Mouse (Mus musculus) cerebellum, adult 2 months (tissue): Measurements from ENCODE around the gene Atcay.

Experiments
- CTCF ChIP-seq: fragments of 200-500 bp; IDR thresholded peaks from 2 replicates; pipeline ENCODE4 v1.5.1; 2011; ENCODE audit warnings: low read depth, mild to moderate bottlenecking, control low read depth, low read length, moderate library complexity, borderline replicate concordance; ENCODE audit not compliant: insufficient read depth
- POLR2A ChIP-seq: fragments of 200-500 bp; IDR thresholded peaks from 2 replicates; pipeline ENCODE4 v1.6.1; 2011; ENCODE audit warnings: low read length, control low read depth, borderline replicate concordance; ENCODE audit not compliant: insufficient read depth

- TF ChIP-seq CTCF (no peak), POLR2A (no peak)
Measured at GRCm38 (mm10) chr10:81168087-81168431, 62.6 kb downstream of the Atcay start.
